Mouse (Mus musculus) CD4-positive, CD25-positive, alpha-beta regulatory T cell, adult 4 months (primary cell): Measurements from ENCODE around the gene Bcar3. TPM values are rescaled to one million over a fixed set of nuclear protein-coding genes. Genes with fewer than 3 reads are reported as not detected.
"Not testable (repeated sequence)": the region's sequence is repeated elsewhere in the genome, so short reads cannot be mapped to it uniquely, and the experiment has no call there.

Experiments used
- ATAC-seq: one replicate; pipeline ENCODE4 v1.8.0; 2017
- polyA plus RNA-seq, 2 experiments: library from polyadenylated mRNA; unstranded; fragments of 100-300 nt; shearing (Covaris generic); gene quantifications; one replicate each; pipeline ENCODE4 v1.2.1; 2017

Bcar3 gene
- polyA plus RNA-seq, 2 experiments from 2014 or later = 1.4 TPM; not detected in 1

- ATAC-seq = no peak
Observed at GRCm38 (mm10) chr3:122386444-122386843, 92.5 kb downstream of the Bcar3 start.

- no peak for ATAC-seq
Observed at GRCm38 (mm10) chr3:122387771-122388170, 93.8 kb downstream of the Bcar3 start.

- ATAC-seq = no peak
Observed at GRCm38 (mm10) chr3:122389972-122390371, 96.0 kb downstream of the Bcar3 start.

GRCm38 (mm10) chr3:122391098-122391497 lies 97.2 kb downstream of the Bcar3 start:
- no peak for ATAC-seq

GRCm38 (mm10) chr3:122391816-122392215 lies 97.9 kb downstream of the Bcar3 start:
- ATAC-seq = no peak

- not testable (repeated sequence) for ATAC-seq
Observed at GRCm38 (mm10) chr3:122393411-122393810, 99.5 kb downstream of the Bcar3 start.

- ATAC-seq = no peak
Observed at GRCm38 (mm10) chr3:122393836-122394374, 100.0 kb downstream of the Bcar3 start.

- ATAC-seq = no peak
Observed at GRCm38 (mm10) chr3:122396957-122397356, 103.0 kb downstream of the Bcar3 start.

GRCm38 (mm10) chr3:122397401-122397800 lies 103.5 kb downstream of the Bcar3 start:
- ATAC-seq = no peak

- ATAC-seq = no peak
Observed at GRCm38 (mm10) chr3:122401011-122401410, 107.1 kb downstream of the Bcar3 start.

- ATAC-seq = no peak
Observed at GRCm38 (mm10) chr3:122402143-122402542, 108.2 kb downstream of the Bcar3 start.

GRCm38 (mm10) chr3:122403860-122404557 lies 110.1 kb downstream of the Bcar3 start:
- no peak for ATAC-seq

GRCm38 (mm10) chr3:122405203-122405956 lies 111.4 kb downstream of the Bcar3 start:
- ATAC-seq = no peak

- ATAC-seq = no peak
Observed at GRCm38 (mm10) chr3:122406416-122406815, 112.5 kb downstream of the Bcar3 start.

- no peak for ATAC-seq
Observed at GRCm38 (mm10) chr3:122407757-122408156, 113.8 kb downstream of the Bcar3 start.

- no peak for ATAC-seq
Observed at GRCm38 (mm10) chr3:122408798-122409311, 114.9 kb downstream of the Bcar3 start.

- no peak for ATAC-seq
Observed at GRCm38 (mm10) chr3:122411590-122411989, 117.7 kb downstream of the Bcar3 start.

GRCm38 (mm10) chr3:122413729-122414561 lies 120.0 kb downstream of the Bcar3 start:
- ATAC-seq = no peak

- no peak for ATAC-seq
Observed at GRCm38 (mm10) chr3:122414868-122415267, 120.9 kb downstream of the Bcar3 start.

GRCm38 (mm10) chr3:122417466-122417865 lies 123.5 kb downstream of the Bcar3 start:
- no peak for ATAC-seq

- no peak for ATAC-seq
Observed at GRCm38 (mm10) chr3:122418564-122419274, 124.8 kb downstream of the Bcar3 start.
